Mouse (Mus musculus): ENCODE results near the gene Pcdh8.
A peak's percentile ranks its signal among the peaks of the same experiment; 100 is the strongest.

The Pcdh8 gene

DNA sequence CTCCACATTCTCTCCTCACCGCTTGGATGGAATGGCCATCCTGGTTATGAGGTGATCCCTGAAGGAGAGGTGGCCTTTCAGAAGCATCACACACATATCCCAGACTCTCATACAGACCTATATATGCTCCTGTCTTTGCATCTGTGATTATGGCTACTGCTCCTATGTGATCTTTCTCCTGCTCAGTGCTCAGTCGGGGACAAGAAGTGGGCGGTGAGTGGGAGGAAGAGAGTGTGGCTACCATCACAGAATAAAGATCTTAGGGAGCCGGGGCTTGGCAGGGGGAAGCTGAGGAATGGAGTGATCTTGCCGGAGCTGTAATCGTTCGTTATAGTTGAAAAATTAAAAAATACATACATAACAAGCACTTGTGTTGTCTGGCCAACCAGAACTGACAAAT, 17.4 kb downstream of the Pcdh8 start:
- DNase-seq = no peak

GRCm38 (mm10) chr14:79740515-79740914, 30.6 kb downstream of the Pcdh8 start:
- no peak for DNase-seq

DNA sequence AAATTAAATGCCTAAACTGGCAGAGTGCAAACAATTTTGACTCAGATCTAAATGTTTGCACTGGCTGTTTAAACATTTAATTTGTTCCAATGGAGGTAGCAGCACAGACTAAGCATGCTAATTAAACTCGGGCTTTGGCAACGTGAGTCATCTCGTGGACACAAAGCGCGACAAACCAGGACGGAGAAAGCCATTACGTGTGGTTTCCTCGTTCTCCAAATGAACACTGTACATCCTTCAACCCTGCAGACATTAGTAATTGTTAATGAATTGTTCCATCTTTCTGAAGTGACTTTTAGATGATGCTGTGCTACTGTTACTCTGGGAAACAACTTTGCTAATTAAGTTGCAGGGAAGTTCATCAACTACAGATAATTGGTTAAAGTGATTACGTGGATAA, 32.7 kb downstream of the Pcdh8 start:
- no peak for DNase-seq

DNA sequence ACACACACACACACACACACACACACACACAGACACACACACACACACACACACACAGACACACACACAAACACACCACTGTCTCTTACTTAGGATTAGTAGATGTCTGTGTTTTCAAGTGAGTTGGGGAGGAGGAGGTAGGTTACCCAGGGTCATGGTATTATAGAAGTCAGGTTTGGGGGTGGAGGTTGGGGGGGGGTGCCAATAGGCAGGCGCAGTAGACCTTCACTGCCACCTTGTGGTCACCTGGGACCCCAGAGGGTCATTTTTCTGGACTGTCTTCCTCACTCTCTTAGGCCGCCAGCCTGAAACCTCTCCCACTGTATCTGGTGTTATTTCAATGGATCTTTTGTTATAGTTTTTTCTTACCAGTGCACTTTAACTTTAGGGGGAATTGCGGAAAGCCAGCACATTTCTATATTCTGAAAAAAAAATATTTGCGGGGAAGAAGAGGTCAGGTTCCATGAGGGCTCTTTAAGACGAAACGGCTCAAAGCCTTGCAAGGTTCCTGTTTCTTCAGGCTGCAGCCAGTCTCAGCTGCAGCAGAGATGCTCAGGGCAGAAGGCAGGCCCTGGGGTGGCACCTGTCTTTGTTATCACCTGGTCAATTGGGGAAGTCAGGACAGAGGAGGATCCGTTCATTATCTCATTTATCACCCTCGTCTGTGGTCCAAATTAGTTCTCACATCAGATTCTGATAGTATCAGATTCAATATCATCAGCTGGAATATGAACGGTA, 33.3 kb downstream of the Pcdh8 start:
- DNase-seq = peak; percentile 50

DNA sequence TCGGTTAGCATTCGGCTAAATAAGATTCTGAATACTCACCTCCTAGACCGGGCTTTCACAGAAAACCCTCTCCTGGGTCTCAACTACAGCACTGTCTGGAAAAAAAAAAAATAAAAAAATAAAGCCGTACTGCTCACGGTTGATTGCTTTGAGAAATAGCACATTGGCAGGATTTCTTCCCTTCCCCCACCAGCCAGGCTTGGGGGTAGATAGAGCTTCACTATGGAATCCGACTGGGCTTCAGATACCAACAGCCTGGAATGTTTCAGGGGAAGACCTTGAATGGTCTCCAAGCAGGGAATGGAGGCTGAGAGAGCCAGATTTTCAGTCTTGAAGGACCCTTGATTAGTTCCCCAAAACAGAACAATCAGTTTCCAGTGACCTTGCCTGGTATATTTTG, 34.3 kb downstream of the Pcdh8 start:
- DNase-seq = no peak

DNA sequence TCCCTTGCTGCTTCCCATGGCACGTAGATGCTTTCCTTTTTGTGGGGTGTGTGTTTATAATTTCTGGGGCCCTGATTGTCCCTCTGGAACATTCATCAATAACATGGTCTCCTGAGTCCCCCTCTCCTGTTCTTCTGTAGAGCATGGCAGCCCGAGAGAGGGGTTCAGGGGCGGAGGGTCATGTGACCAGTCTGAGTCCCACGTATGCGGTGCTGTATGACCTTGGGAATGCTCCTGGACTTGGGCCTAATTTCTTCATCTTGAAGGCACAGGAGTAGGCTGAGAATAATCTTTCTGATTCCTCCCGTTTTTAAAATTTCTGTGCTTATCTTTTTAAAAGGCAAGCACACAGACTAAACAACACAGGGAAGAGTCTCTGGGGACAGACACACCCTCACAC, 37.6 kb downstream of the Pcdh8 start:
- no peak for DNase-seq

- DNase-seq = no peak
These were observed 42.3 kb downstream of the Pcdh8 start for GRCm38 (mm10) chr14:79728811-79729210.

DNA sequence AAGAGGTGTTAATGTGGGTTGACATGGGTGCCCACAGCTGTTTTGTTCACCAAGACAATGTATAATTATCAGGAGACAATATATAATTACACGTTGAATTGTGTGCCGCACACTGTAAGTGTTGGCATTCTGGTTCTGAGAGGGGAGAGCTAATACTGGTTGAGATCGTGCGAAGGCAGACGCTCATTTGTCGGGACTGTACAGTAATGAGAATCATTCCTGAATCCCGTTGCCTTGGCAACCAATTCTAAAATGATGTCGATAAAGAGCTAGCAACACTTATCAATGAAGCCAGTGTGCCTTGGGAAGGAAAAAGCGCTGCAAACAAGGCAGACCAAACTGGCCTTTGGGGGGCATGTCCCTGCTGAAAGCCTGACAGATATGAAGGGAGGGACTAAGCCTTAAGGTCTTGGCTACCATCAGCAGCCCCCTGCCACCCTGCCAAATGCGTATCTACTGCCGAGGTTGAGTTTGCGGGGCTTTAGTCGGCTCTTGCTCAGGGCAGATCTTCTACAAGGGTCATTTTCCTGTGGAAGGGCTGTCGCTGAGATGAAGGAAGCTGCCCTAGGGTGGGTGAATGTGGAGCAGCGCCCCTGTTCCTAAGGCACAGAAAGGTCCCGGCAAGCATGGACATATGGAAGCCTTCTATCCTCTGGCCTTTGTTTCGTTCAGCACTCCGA, 47.0 kb downstream of the Pcdh8 start:
- DNase-seq = no peak

GRCm38 (mm10) chr14:79722228-79722627, 48.9 kb downstream of the Pcdh8 start:
- DNase-seq = no peak
